Mouse (Mus musculus) right cerebral cortex, postnatal 25 days (tissue): ENCODE measurements around the gene Gm10330.
"Not testable (repeated sequence)": the region's sequence is repeated elsewhere in the genome, so short reads cannot be mapped to it uniquely, and the experiment has no call there.

Experiments
- DNase-seq: peaks from one replicate; pipeline ENCODE4 v3.0.0; 2022

Gene Gm10330

GRCm38 (mm10) chr12:23780165-23780564 is at the start of gene Gm10330:
TSS of gene Gm10330 (minus strand) at chr12:23780265.
- DNase-seq = not testable (repeated sequence)

- DNase-seq = not testable (repeated sequence)
These were observed 20.7 kb upstream of the Gm10330 start for GRCm38 (mm10) chr12:23800776-23801175.

DNA sequence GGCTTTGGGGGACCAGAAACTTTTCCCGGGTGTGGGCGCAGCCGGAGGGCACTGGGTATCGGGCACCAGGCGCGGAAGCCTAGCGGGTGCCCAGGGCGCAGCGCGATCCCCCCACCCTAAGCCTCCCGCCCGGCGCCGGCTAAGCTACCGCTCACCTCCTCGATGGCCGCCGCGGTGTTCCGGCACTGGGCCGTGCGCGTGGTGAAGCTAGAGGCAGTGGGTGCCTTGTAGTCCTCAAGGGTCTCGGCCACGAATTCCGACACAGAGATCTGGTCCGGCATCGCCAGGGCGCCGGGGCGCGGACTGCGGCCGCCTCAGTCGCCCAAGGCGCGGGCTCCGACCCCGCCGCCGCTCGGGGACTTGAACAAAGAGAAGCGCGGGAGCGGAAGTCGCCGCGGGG is 20.3 kb upstream of the Gm10330 start:
- peak; percentile 8 for DNase-seq
